Mouse (Mus musculus): ENCODE data around the gene 1700001C19Rik. TPM values are rescaled to one million over a fixed set of nuclear protein-coding genes. Genes with fewer than 3 reads are reported as not detected.

1700001C19Rik gene
- polyA plus RNA-seq (2012; ENCODE audit: insufficient read depth, low replicate concordance) = not detected in 2 replicates

- Histone ChIP-seq H3K4me3 (replicated peaks) (peak within 1 kb of the TSS; percentile 86), H3K4me1 (peaks cover 75% of the 10 kb centered on the region), H3K27me3 (replicated peaks) (peaks cover 49% of the 10 kb centered on the region), H3K36me3 (replicated peaks; ENCODE audit: low read length) (no peaks in the 10 kb centered on the region), H3K9me3 (peaks cover 18% of the 10 kb centered on the region)
- TF ChIP-seq GATA1 (IDR thresholded peaks at IDR 0.05; ENCODE audit: borderline replicate concordance, low read length) (no peak), FLI1 (IDR thresholded peaks at IDR 0.05; ENCODE audit: low read length) (no peak)
These were observed at the start of gene 1700001C19Rik for GRCm38 (mm10) chr17:47436907-47437547. Gene 1700001C19Rik, minus strand, starts transcription at chr17:47437376.

- peaks cover 5% of the 10 kb centered on the region for H3K27me3 ChIP-seq (replicated peaks)
- H3K36me3 ChIP-seq (replicated peaks; ENCODE audit: low read length) = peaks cover 41% of the 10 kb centered on the region
- TF ChIP-seq GATA1 (IDR thresholded peaks at IDR 0.05; ENCODE audit: borderline replicate concordance, low read length) = no peak
- H3K4me3 ChIP-seq (replicated peaks) = peak overlapping the region; percentile 31
- peaks cover 36% of the 10 kb centered on the region for H3K4me1 ChIP-seq
- H3K9me3 ChIP-seq = no peaks in the 10 kb centered on the region
These were observed 48.6 kb upstream of the 1700001C19Rik start for GRCm38 (mm10) chr17:47485791-47486190.

GRCm38 (mm10) chr17:47484993-47485392 is 47.8 kb upstream of the 1700001C19Rik start:
- TF ChIP-seq GATA1 (IDR thresholded peaks at IDR 0.05; ENCODE audit: borderline replicate concordance, low read length) = no peak
- TF ChIP-seq FLI1 (IDR thresholded peaks at IDR 0.05; ENCODE audit: low read length) = no peak
- peaks cover 33% of the 10 kb centered on the region for H3K36me3 ChIP-seq (replicated peaks; ENCODE audit: low read length)
- H3K9me3 ChIP-seq = no peaks in the 10 kb centered on the region
- peak overlapping the region; percentile 51 for H3K4me3 ChIP-seq (replicated peaks)
- peaks cover 11% of the 10 kb centered on the region for H3K27me3 ChIP-seq (replicated peaks)
- peaks cover 36% of the 10 kb centered on the region for H3K4me1 ChIP-seq

GRCm38 (mm10) chr17:47484241-47484921 is 47.2 kb upstream of the 1700001C19Rik start:
- H3K9me3 ChIP-seq = no peaks in the 10 kb centered on the region
- H3K36me3 ChIP-seq (replicated peaks; ENCODE audit: low read length) = peaks cover 27% of the 10 kb centered on the region
- peaks cover 36% of the 10 kb centered on the region for H3K4me1 ChIP-seq
- H3K4me3 ChIP-seq (replicated peaks) = peak overlapping the region; percentile 51
- no peak for TF ChIP-seq FLI1 (IDR thresholded peaks at IDR 0.05; ENCODE audit: low read length)
- TF ChIP-seq GATA1 (IDR thresholded peaks at IDR 0.05; ENCODE audit: borderline replicate concordance, low read length) = no peak
- peaks cover 11% of the 10 kb centered on the region for H3K27me3 ChIP-seq (replicated peaks)

GRCm38 (mm10) chr17:47482401-47482800 is 45.2 kb upstream of the 1700001C19Rik start:
- Histone ChIP-seq H3K4me1 (peaks cover 36% of the 10 kb centered on the region), H3K27me3 (replicated peaks) (peaks cover 11% of the 10 kb centered on the region), H3K4me3 (replicated peaks) (no peak overlapping the region), H3K9me3 (no peaks in the 10 kb centered on the region), H3K36me3 (replicated peaks; ENCODE audit: low read length) (peaks cover 8% of the 10 kb centered on the region)
- TF ChIP-seq FLI1 (IDR thresholded peaks at IDR 0.05; ENCODE audit: low read length) (no peak), GATA1 (IDR thresholded peaks at IDR 0.05; ENCODE audit: borderline replicate concordance, low read length) (no peak)

- Histone ChIP-seq H3K27me3 (replicated peaks) (peaks cover 18% of the 10 kb centered on the region), H3K4me1 (peaks cover 14% of the 10 kb centered on the region), H3K36me3 (replicated peaks; ENCODE audit: low read length) (no peaks in the 10 kb centered on the region), H3K9me3 (peaks cover 5% of the 10 kb centered on the region; the same call in 1 of the 2 replicates), H3K4me3 (replicated peaks) (no peak overlapping the region)
- TF ChIP-seq GATA1 (IDR thresholded peaks at IDR 0.05; ENCODE audit: borderline replicate concordance, low read length) = no peak
- no peak for TF ChIP-seq FLI1 (IDR thresholded peaks at IDR 0.05; ENCODE audit: low read length)
These were observed 42.7 kb upstream of the 1700001C19Rik start for GRCm38 (mm10) chr17:47479887-47480286.

- H3K27me3 ChIP-seq (replicated peaks) = peaks cover 34% of the 10 kb centered on the region
- no peak overlapping the region for H3K4me3 ChIP-seq (replicated peaks)
- H3K36me3 ChIP-seq (replicated peaks; ENCODE audit: low read length) = no peaks in the 10 kb centered on the region
- TF ChIP-seq GATA1 (IDR thresholded peaks at IDR 0.05; ENCODE audit: borderline replicate concordance, low read length) (no peak), FLI1 (IDR thresholded peaks at IDR 0.05; ENCODE audit: low read length) (no peak)
- H3K4me1 ChIP-seq = peaks cover 16% of the 10 kb centered on the region
- H3K9me3 ChIP-seq = peaks cover 5% of the 10 kb centered on the region; the same call in 1 of the 2 replicates
These were observed 38.5 kb upstream of the 1700001C19Rik start for GRCm38 (mm10) chr17:47475714-47476113.

GRCm38 (mm10) chr17:47475181-47475580 is 38.0 kb upstream of the 1700001C19Rik start:
- H3K9me3 ChIP-seq = peaks cover 5% of the 10 kb centered on the region; the same call in 1 of the 2 replicates
- no peaks in the 10 kb centered on the region for H3K36me3 ChIP-seq (replicated peaks; ENCODE audit: low read length)
- TF ChIP-seq GATA1 (IDR thresholded peaks at IDR 0.05; ENCODE audit: borderline replicate concordance, low read length) (no peak), FLI1 (IDR thresholded peaks at IDR 0.05; ENCODE audit: low read length) (no peak)
- peaks cover 16% of the 10 kb centered on the region for H3K4me1 ChIP-seq
- H3K27me3 ChIP-seq (replicated peaks) = peaks cover 36% of the 10 kb centered on the region
- H3K4me3 ChIP-seq (replicated peaks) = no peak overlapping the region

GRCm38 (mm10) chr17:47474250-47474649 is 37.1 kb upstream of the 1700001C19Rik start:
- Histone ChIP-seq H3K9me3 (peaks cover 5% of the 10 kb centered on the region; the same call in 1 of the 2 replicates), H3K36me3 (replicated peaks; ENCODE audit: low read length) (no peaks in the 10 kb centered on the region), H3K4me3 (replicated peaks) (no peak overlapping the region), H3K4me1 (peaks cover 16% of the 10 kb centered on the region), H3K27me3 (replicated peaks) (peaks cover 43% of the 10 kb centered on the region)
- TF ChIP-seq GATA1 (IDR thresholded peaks at IDR 0.05; ENCODE audit: borderline replicate concordance, low read length) (no peak), FLI1 (IDR thresholded peaks at IDR 0.05; ENCODE audit: low read length) (no peak)

GRCm38 (mm10) chr17:47473434-47473974 is 36.3 kb upstream of the 1700001C19Rik start:
- peaks cover 19% of the 10 kb centered on the region for H3K4me1 ChIP-seq
- peaks cover 50% of the 10 kb centered on the region for H3K27me3 ChIP-seq (replicated peaks)
- H3K9me3 ChIP-seq = peaks cover 6% of the 10 kb centered on the region; the same call in 1 of the 2 replicates
- no peak overlapping the region for H3K4me3 ChIP-seq (replicated peaks)
- TF ChIP-seq GATA1 (IDR thresholded peaks at IDR 0.05; ENCODE audit: borderline replicate concordance, low read length) (no peak), FLI1 (IDR thresholded peaks at IDR 0.05; ENCODE audit: low read length) (no peak)
- no peaks in the 10 kb centered on the region for H3K36me3 ChIP-seq (replicated peaks; ENCODE audit: low read length)

Measured in megakaryocyte, embryonic 14.5 days (primary cell).